Mouse (Mus musculus) T-helper 2 cell (primary cell): Measurements from ENCODE around the gene Atp13a2.

Experiments
- in situ Hi-C: fragments of 300-600 bp; cut with MboI, MseI; formaldehyde crosslinking; loops from one replicate; pipeline ENCODE4 v1.15.1; 2025; ENCODE audit warnings: high pct_unique_total_duplicates

Gene Atp13a2

GRCm38 (mm10) chr4:140986711-140987395 lies at the start of gene Atp13a2:
Gene Atp13a2, plus strand, starts transcription at chr4:140986873.
- in situ Hi-C loops, result no loop called here

GRCm38 (mm10) chr4:140944356-140944755 lies 42.3 kb upstream of the Atp13a2 start:
- in situ Hi-C loops, result no loop called here

GRCm38 (mm10) chr4:140944961-140945442 lies 41.7 kb upstream of the Atp13a2 start:
- in situ Hi-C loops, result no loop called here

GRCm38 (mm10) chr4:140945571-140945970 lies 41.1 kb upstream of the Atp13a2 start:
- in situ Hi-C loops, result no loop called here

GRCm38 (mm10) chr4:140946048-140946447 lies 40.6 kb upstream of the Atp13a2 start:
- in situ Hi-C loops, result no loop called here

GRCm38 (mm10) chr4:140946580-140947205 lies 40.0 kb upstream of the Atp13a2 start:
- in situ Hi-C loops, result no loop called here

GRCm38 (mm10) chr4:140947487-140948440 lies 38.9 kb upstream of the Atp13a2 start:
- in situ Hi-C loops, result no loop called here

GRCm38 (mm10) chr4:140948481-140948880 lies 38.2 kb upstream of the Atp13a2 start:
- in situ Hi-C loops, result no loop called here

- in situ Hi-C loops, result no loop called here
Observed at GRCm38 (mm10) chr4:140949052-140949451, 37.6 kb upstream of the Atp13a2 start.

GRCm38 (mm10) chr4:140949616-140950015 lies 37.1 kb upstream of the Atp13a2 start:
- in situ Hi-C loops, result loop anchor here (10.0 kb wide), 1 partner anchor 1315 kb away; no protein-coding TSS in a partner anchor

GRCm38 (mm10) chr4:140950574-140950973 lies 36.1 kb upstream of the Atp13a2 start:
- in situ Hi-C loops, result loop anchor here (10.0 kb wide), 1 partner anchor 1316 kb away; no protein-coding TSS in a partner anchor

- in situ Hi-C loops, result loop anchor here (10.0 kb wide), 1 partner anchor 1317 kb away; no protein-coding TSS in a partner anchor
Observed at GRCm38 (mm10) chr4:140951861-140952641, 34.6 kb upstream of the Atp13a2 start.

GRCm38 (mm10) chr4:140957131-140957702 lies 29.5 kb upstream of the Atp13a2 start:
- in situ Hi-C loops, result loop anchor here (5.0 to 10.0 kb wide), 2 partner anchors 45 to 1322 kb away; no protein-coding TSS in a partner anchor

- in situ Hi-C loops, result loop anchor here (5.0 to 10.0 kb wide), 2 partner anchors 45 to 1323 kb away; no protein-coding TSS in a partner anchor
Observed at GRCm38 (mm10) chr4:140957725-140958124, 28.9 kb upstream of the Atp13a2 start.

GRCm38 (mm10) chr4:140958319-140958718 lies 28.4 kb upstream of the Atp13a2 start:
- in situ Hi-C loops, result loop anchor here (5.0 to 10.0 kb wide), 2 partner anchors 46 to 1324 kb away; no protein-coding TSS in a partner anchor

- in situ Hi-C loops, result loop anchor here (5.0 to 10.0 kb wide), 2 partner anchors 47 to 1324 kb away; no protein-coding TSS in a partner anchor
Observed at GRCm38 (mm10) chr4:140959128-140959679, 27.5 kb upstream of the Atp13a2 start.

GRCm38 (mm10) chr4:140959715-140960479 lies 26.8 kb upstream of the Atp13a2 start:
- in situ Hi-C loops, result loop anchor here (5.0 to 10.0 kb wide), 4 partner anchors 48 to 1325 kb away; partner anchors contain the start of gene Crocc

- in situ Hi-C loops, result loop anchor here (5.0 kb wide), 2 partner anchors 101 to 139 kb away; partner anchors contain the start of gene Crocc
Observed at GRCm38 (mm10) chr4:140960781-140961466, 25.7 kb upstream of the Atp13a2 start, which contains the start of gene Sdhb. Gene Sdhb, plus strand, starts transcription at chr4:140961203.
